Mouse (Mus musculus) cerebellum, adult 2 months (tissue): Measurements from ENCODE around the gene Ccdc183.

Experiments
- CTCF ChIP-seq: fragments of 200-500 bp; IDR thresholded peaks from 2 replicates; pipeline ENCODE4 v1.5.1; 2011; ENCODE audit warnings: low read depth, mild to moderate bottlenecking, control low read depth, low read length, moderate library complexity, borderline replicate concordance; ENCODE audit not compliant: insufficient read depth
- POLR2A ChIP-seq: fragments of 200-500 bp; IDR thresholded peaks from 2 replicates; pipeline ENCODE4 v1.6.1; 2011; ENCODE audit warnings: low read length, control low read depth, borderline replicate concordance; ENCODE audit not compliant: insufficient read depth

DNA sequence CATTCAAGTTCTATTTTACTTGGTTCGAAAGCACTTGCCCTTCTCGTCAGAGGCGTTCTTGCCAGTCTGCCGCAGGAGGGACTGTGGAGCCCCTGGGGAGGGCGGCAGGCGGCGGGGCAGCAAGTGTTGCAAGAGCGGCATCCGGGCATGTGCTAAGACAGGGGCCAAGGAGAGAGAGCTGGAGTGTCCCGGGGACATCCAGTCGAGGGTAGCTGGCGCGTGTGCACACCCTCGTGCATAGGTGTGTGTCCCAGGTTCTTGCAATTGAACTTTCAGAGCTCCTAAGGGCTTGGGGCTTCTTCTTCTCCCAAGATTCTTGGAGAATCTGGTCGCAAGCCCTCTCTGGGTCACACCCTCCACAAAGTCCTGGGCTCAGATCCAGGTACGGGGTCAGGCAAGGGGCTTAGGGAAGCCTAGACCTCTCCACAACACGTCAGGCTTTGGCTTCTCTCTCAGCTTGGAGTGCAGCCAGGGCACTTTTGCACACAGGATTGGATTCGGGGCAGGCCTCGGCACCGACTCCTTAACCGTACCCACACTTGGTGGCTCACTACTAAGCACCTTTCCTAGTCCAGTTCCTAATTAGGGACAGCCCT is 41.9 kb downstream of the Ccdc183 start:
- no peak for TF ChIP-seq CTCF
- TF ChIP-seq POLR2A: no peak
